Mouse (Mus musculus): ENCODE measurements around the gene Gm8212.
"Not testable (repeated sequence)": the region's sequence is repeated elsewhere in the genome, so short reads cannot be mapped to it uniquely, and the experiment has no call there.

The Gm8212 gene

DNA sequence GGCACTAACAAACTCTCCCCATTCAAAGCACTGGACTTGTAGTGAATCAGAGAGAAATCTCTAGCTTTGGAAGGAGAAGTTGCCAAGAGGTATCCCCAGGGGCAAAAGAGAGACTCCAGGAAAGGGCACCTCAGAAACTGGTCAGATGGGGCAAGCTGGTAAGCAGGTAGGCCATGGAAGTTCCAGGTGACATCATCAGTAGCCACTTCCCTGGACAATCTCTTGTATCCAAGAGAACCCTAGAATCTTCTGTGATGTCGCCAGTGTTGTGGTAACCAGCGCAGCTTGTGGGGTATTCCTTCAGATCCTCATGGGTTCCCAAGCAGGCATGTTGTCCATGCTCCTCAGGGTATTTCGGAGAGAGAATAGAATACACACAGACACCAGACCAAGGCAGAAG, at the start of gene Gm8212:
TSS of gene Gm8212 (plus strand) at position 301 of the 400 bp plus-strand sequence.
- not testable (repeated sequence) for DNase-seq

DNA sequence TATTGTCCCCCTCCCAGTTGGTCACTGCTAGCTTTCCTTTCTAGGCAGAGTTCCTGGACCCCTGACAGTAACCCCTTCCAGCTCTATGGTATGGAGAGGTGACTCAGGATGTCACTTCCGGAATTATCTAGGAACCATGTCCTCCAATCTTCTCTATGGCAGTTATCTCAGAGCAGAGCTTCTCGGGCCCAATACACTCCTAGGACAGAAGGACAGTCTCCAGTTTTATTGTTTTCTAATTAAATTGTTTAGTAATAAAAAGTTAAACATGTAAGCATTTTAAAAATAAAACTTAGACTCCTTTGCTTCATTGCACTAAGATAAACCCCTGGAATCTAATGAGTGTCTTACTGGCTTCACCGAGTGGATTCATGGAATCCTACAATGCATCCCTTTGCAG, 15.7 kb downstream of the Gm8212 start, which contains the start of gene 4930503E14Rik:
TSS of gene 4930503E14Rik (minus strand) at position 101 of the 400 bp plus-strand sequence.
- not testable (repeated sequence) for DNase-seq

DNA sequence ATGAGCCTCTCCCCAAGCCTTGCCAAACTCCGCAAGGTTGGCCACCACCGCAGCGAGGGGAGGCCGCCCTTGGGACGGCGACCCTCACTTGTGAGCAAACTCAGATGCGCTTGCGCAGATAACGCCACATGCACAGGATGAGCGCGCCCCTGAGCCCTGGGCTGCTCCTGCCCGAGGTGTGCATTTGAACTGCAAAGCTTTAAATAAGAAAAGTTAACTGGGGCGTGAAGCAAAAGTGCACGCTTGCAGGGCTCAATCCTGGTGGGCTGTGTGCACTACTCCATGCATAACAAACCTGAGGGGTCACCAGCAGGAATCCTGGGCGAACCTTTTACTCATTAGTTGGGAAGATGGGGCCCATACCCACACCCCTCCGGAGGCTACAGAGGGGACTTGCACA, 50.6 kb downstream of the Gm8212 start:
- no peak for DNase-seq
